Mouse (Mus musculus) midbrain, embryonic 11.5 days (tissue): ENCODE measurements around the gene Tyw3. TPM values are rescaled to one million over a fixed set of nuclear protein-coding genes. Genes with fewer than 3 reads are reported as not detected.
"Not testable (repeated sequence)": the region's sequence is repeated elsewhere in the genome, so short reads cannot be mapped to it uniquely, and the experiment has no call there.

Experiments
- ATAC-seq: fragments of 200-750 bp; cut with Nextera tagmentation; 2 replicates; pipeline ENCODE4 v1.8.0; 2017; ENCODE audit warnings: moderate TSS enrichment, moderate library complexity; ENCODE audit not compliant: low FRiP score
- DNase-seq: peaks from one replicate; pipeline ENCODE4 v3.0.0; 2015; ENCODE audit warnings: low spot score; ENCODE audit errors: missing footprints
- H3K27ac ChIP-seq: fragments of 300-500 bp; sonication (generic); 2 replicates; pipeline ENCODE4 v1.5.1; 2014; ENCODE audit warnings: low read depth, low read length
- H3K27me3 ChIP-seq: fragments of 300-500 bp; sonication (generic); 2 replicates; pipeline ENCODE4 v1.6.1; 2014; ENCODE audit warnings: mild to moderate bottlenecking, low read length, moderate library complexity, mixed read lengths; ENCODE audit not compliant: control insufficient read depth, insufficient read depth
- H3K36me3 ChIP-seq: fragments of 300-500 bp; sonication (generic); 2 replicates; pipeline ENCODE4 v1.6.1; 2014; ENCODE audit warnings: mild to moderate bottlenecking, low read length, moderate library complexity, mixed read lengths; ENCODE audit not compliant: control insufficient read depth, insufficient read depth
- H3K4me1 ChIP-seq: fragments of 300-500 bp; sonication (generic); 2 replicates; pipeline ENCODE4 v1.6.1; 2014; ENCODE audit warnings: low read length; ENCODE audit not compliant: control insufficient read depth, insufficient read depth
- H3K4me2 ChIP-seq: fragments of 300-500 bp; sonication (generic); 2 replicates; pipeline ENCODE4 v1.6.1; 2014; ENCODE audit warnings: mild to moderate bottlenecking, moderate library complexity
- H3K4me3 ChIP-seq: fragments of 300-500 bp; sonication (generic); 2 replicates; pipeline ENCODE4 v1.5.1; 2014; ENCODE audit warnings: low read depth, low read length
- H3K9ac ChIP-seq: fragments of 300-500 bp; sonication (generic); 2 replicates; pipeline ENCODE4 v1.6.1; 2014; ENCODE audit warnings: low read length
- H3K9me3 ChIP-seq: fragments of 300-500 bp; sonication (generic); 2 replicates; pipeline ENCODE4 v1.6.1; 2016; ENCODE audit warnings: low read length; ENCODE audit not compliant: control insufficient read depth
- WGBS: fragments of 180-500 bp; shearing (Covaris S2); extraction: QIAGEN DNeasy Blood & Tissue Kit; methylation state at CpG from one replicate; pipeline ENCODE4 v1.1.7; 2014; 5-methylcytosine and 5-hydroxymethylcytosine counted together
- polyA plus RNA-seq: library from polyadenylated mRNA; unstranded; fragments of >200 nt; fragmentation: Nextera tagmentation; extraction: Ambion mirVana; gene quantifications from 2 replicates; pipeline ENCODE4 v1.2.1, GENCODE M21; 2014

Gene Tyw3
- polyA plus RNA-seq = 18.4 and 19.0 TPM in 2 replicates

GRCm38 (mm10) chr3:154596934-154597554, at the start of gene Tyw3:
Gene Tyw3 (minus strand): TSS chr3:154597104.
- Histone ChIP-seq H3K9ac (peak within 1 kb of the TSS; percentile 94), H3K36me3 (peaks cover 2% of the 10 kb centered on the region; the same call in 1 of the 2 replicates), H3K27me3 (no peaks in the 10 kb centered on the region), H3K4me1 (peaks cover 2% of the 10 kb centered on the region; the same call in 1 of the 2 replicates), H3K4me3 (peak within 1 kb of the TSS; percentile 92), H3K9me3 (no peaks in the 10 kb centered on the region), H3K27ac (peak within 1 kb of the TSS; percentile 80), H3K4me2 (peak within 1 kb of the TSS; percentile 67)
- ATAC-seq = peak; percentile 96
- under 1% methylated on average over 38 of the region's 38 CpGs for WGBS
- DNase-seq = peak; percentile 100

GRCm38 (mm10) chr3:154633091-154633490, 36.2 kb upstream of the Tyw3 start:
- DNase-seq (no peak), ATAC-seq (no peak)
- Histone ChIP-seq H3K36me3 (no peaks in the 10 kb centered on the region), H3K4me1 (no peaks in the 10 kb centered on the region), H3K27ac (no peak overlapping the region), H3K4me2 (no peak overlapping the region), H3K9me3 (no peaks in the 10 kb centered on the region), H3K4me3 (no peak overlapping the region), H3K9ac (no peak overlapping the region), H3K27me3 (no peaks in the 10 kb centered on the region)
- 93% methylated on average over 5 of the region's 5 CpGs for WGBS

- H3K4me3 ChIP-seq, H3K27ac ChIP-seq, H3K27me3 ChIP-seq, H3K4me2 ChIP-seq, H3K4me1 ChIP-seq, H3K9ac ChIP-seq, H3K36me3 ChIP-seq, ATAC-seq, H3K9me3 ChIP-seq, DNase-seq: not testable (repeated sequence)
- WGBS = 89% methylated on average over 2 of the region's 2 CpGs
These were observed 34.4 kb upstream of the Tyw3 start for GRCm38 (mm10) chr3:154631281-154631680.

- Histone ChIP-seq H3K36me3 (no peaks in the 10 kb centered on the region), H3K4me2 (no peak overlapping the region), H3K4me3 (no peak overlapping the region), H3K27ac (no peak overlapping the region), H3K27me3 (no peaks in the 10 kb centered on the region), H3K9me3 (no peaks in the 10 kb centered on the region), H3K4me1 (no peaks in the 10 kb centered on the region), H3K9ac (no peak overlapping the region)
- no peak for DNase-seq
- ATAC-seq = peak; percentile 57
These were observed 31.4 kb upstream of the Tyw3 start for GRCm38 (mm10) chr3:154628284-154628683.

GRCm38 (mm10) chr3:154616106-154616505, 19.2 kb upstream of the Tyw3 start:
- DNase-seq (no peak), ATAC-seq (no peak)
- 85% methylated on average over 4 of the region's 4 CpGs for WGBS
- Histone ChIP-seq H3K9me3 (no peaks in the 10 kb centered on the region), H3K27me3 (no peaks in the 10 kb centered on the region), H3K4me2 (no peak overlapping the region), H3K9ac (no peak overlapping the region), H3K36me3 (no peaks in the 10 kb centered on the region), H3K4me3 (no peak overlapping the region), H3K4me1 (no peaks in the 10 kb centered on the region), H3K27ac (no peak overlapping the region)

GRCm38 (mm10) chr3:154615304-154615703, 18.4 kb upstream of the Tyw3 start:
- no peak overlapping the region for H3K27ac ChIP-seq
- WGBS = 42% methylated on average over 7 of the region's 7 CpGs
- no peaks in the 10 kb centered on the region for H3K27me3 ChIP-seq
- ATAC-seq (no peak), DNase-seq (no peak)
- H3K4me1 ChIP-seq = no peaks in the 10 kb centered on the region
- no peak overlapping the region for H3K4me3 ChIP-seq
- no peak overlapping the region for H3K4me2 ChIP-seq
- H3K36me3 ChIP-seq = no peaks in the 10 kb centered on the region
- H3K9me3 ChIP-seq = no peaks in the 10 kb centered on the region
- no peak overlapping the region for H3K9ac ChIP-seq

GRCm38 (mm10) chr3:154614771-154615170, 17.9 kb upstream of the Tyw3 start:
- H3K9ac ChIP-seq = no peak overlapping the region
- DNase-seq = no peak
- no peak overlapping the region for H3K4me3 ChIP-seq
- H3K36me3 ChIP-seq = no peaks in the 10 kb centered on the region
- H3K4me1 ChIP-seq = no peaks in the 10 kb centered on the region
- no peak overlapping the region for H3K4me2 ChIP-seq
- H3K27ac ChIP-seq = no peak overlapping the region
- no peak for ATAC-seq
- WGBS = 83% methylated on average over 8 of the region's 8 CpGs
- no peaks in the 10 kb centered on the region for H3K27me3 ChIP-seq
- no peaks in the 10 kb centered on the region for H3K9me3 ChIP-seq

- H3K4me2 ChIP-seq = no peak overlapping the region
- H3K27ac ChIP-seq = no peak overlapping the region
- ATAC-seq (no peak), DNase-seq (no peak)
- H3K9ac ChIP-seq = no peak overlapping the region
- H3K4me3 ChIP-seq = no peak overlapping the region
- no peaks in the 10 kb centered on the region for H3K9me3 ChIP-seq
- whole genome bisulfite sequencing = 87% methylated on average over 3 of the region's 3 CpGs
- H3K27me3 ChIP-seq = no peaks in the 10 kb centered on the region
- H3K36me3 ChIP-seq = no peaks in the 10 kb centered on the region
- H3K4me1 ChIP-seq = no peaks in the 10 kb centered on the region
These were observed 15.0 kb upstream of the Tyw3 start for GRCm38 (mm10) chr3:154611888-154612287.

GRCm38 (mm10) chr3:154607896-154608295, 11.0 kb upstream of the Tyw3 start:
- Histone ChIP-seq H3K9ac (no peak overlapping the region), H3K27ac (no peak overlapping the region), H3K36me3 (no peaks in the 10 kb centered on the region; the same call in 1 of the 2 replicates), H3K9me3 (no peaks in the 10 kb centered on the region), H3K27me3 (no peaks in the 10 kb centered on the region), H3K4me3 (no peak overlapping the region), H3K4me1 (no peaks in the 10 kb centered on the region), H3K4me2 (no peak overlapping the region)
- no peak for ATAC-seq
- WGBS = 96% methylated on average over 1 of the region's 1 CpGs
- DNase-seq = no peak
